Mouse (Mus musculus): Measurements from ENCODE around the gene Pmis2. TPM values are rescaled to one million over a fixed set of nuclear protein-coding genes. Genes with fewer than 3 reads are reported as not detected.

Gene Pmis2
- polyA plus RNA-seq (2014; fragmentation: Nextera tagmentation; extraction: Ambion mirVana): not detected in 2 replicates

DNA sequence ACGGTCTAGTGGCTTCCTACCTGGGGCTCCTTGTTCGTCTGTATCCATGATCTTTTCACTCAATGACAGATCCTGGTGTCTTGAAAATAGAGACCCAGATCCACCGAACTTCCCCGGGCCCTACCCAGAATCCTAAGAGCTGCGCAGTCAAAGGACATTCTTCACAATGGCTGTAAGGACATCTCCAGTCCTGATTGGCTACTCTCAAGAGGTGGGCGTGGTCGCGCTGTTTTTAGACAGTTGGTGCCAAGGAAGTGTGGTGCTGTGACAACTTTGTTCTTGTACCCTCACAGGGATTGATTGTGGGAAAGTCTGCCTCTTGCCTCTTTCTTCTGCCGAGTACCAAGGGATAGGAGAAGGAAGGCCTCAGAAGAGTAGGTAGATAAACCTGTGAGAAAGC is at the start of gene Pmis2:
Pmis2 (minus strand) TSS at position 126 of the 400 bp plus-strand sequence.
- Histone ChIP-seq H3K4me1 (ENCODE audit: insufficient read depth) (no peaks in the 10 kb centered on the region), H3K9me3 (ENCODE audit: low read depth, low read length) (no peaks in the 10 kb centered on the region), H3K27ac (ENCODE audit: low read depth) (no peak within 1 kb of the TSS), H3K4me2 (no peak within 1 kb of the TSS), H3K27me3 (ENCODE audit: insufficient read depth, low read length) (no peaks in the 10 kb centered on the region), H3K9ac (no peak within 1 kb of the TSS), H3K4me3 (ENCODE audit: low read depth, low read length) (no peak within 1 kb of the TSS), H3K36me3 (ENCODE audit: insufficient read depth) (no peaks in the 10 kb centered on the region)
- 65% methylated on average over 9 of the region's 9 CpGs for WGBS
- DNase-seq: no peak
- no peak for TF ChIP-seq CTCF (IDR thresholded peaks at IDR 0.05; ENCODE audit: low read depth)
- no peak for ATAC-seq (ENCODE audit: insufficient read depth)

GRCm38 (mm10) chr7:30719669-30720068 is 48.3 kb upstream of the Pmis2 start:
- ATAC-seq (ENCODE audit: insufficient read depth) (no peak), DNase-seq (no peak)
- H3K36me3 ChIP-seq (ENCODE audit: insufficient read depth): no peaks in the 10 kb centered on the region
- H3K27me3 ChIP-seq (ENCODE audit: insufficient read depth, low read length): peaks cover 20% of the 10 kb centered on the region; the same call in 1 of the 2 replicates
- no peak overlapping the region for H3K4me2 ChIP-seq
- H3K27ac ChIP-seq (ENCODE audit: low read depth): no peak overlapping the region
- no peaks in the 10 kb centered on the region for H3K9me3 ChIP-seq (ENCODE audit: low read depth, low read length)
- TF ChIP-seq CTCF (IDR thresholded peaks at IDR 0.05; ENCODE audit: low read depth): no peak
- no peak overlapping the region for H3K9ac ChIP-seq
- WGBS: 92% methylated on average over 5 of the region's 5 CpGs
- H3K4me1 ChIP-seq (ENCODE audit: insufficient read depth): peaks cover 4% of the 10 kb centered on the region; the same call in 1 of the 2 replicates
- H3K4me3 ChIP-seq (ENCODE audit: low read depth, low read length): no peak overlapping the region

- 11% methylated on average over 14 of the region's 14 CpGs for WGBS
- Histone ChIP-seq H3K4me2 (peak overlapping the region; percentile 62), H3K27me3 (ENCODE audit: insufficient read depth, low read length) (peaks cover 20% of the 10 kb centered on the region; the same call in 1 of the 2 replicates), H3K27ac (ENCODE audit: low read depth) (no peak overlapping the region), H3K36me3 (ENCODE audit: insufficient read depth) (no peaks in the 10 kb centered on the region), H3K4me3 (ENCODE audit: low read depth, low read length) (peak overlapping the region; percentile 30), H3K4me1 (ENCODE audit: insufficient read depth) (peaks cover 4% of the 10 kb centered on the region; the same call in 1 of the 2 replicates), H3K9me3 (ENCODE audit: low read depth, low read length) (no peaks in the 10 kb centered on the region), H3K9ac (no peak overlapping the region)
- no peak for ATAC-seq (ENCODE audit: insufficient read depth)
- no peak for DNase-seq
- TF ChIP-seq CTCF (IDR thresholded peaks at IDR 0.05; ENCODE audit: low read depth): no peak
These were observed 46.3 kb upstream of the Pmis2 start for GRCm38 (mm10) chr7:30717716-30718046.

- Histone ChIP-seq H3K27me3 (ENCODE audit: insufficient read depth, low read length) (peaks cover 20% of the 10 kb centered on the region; the same call in 1 of the 2 replicates), H3K9ac (no peak overlapping the region; the same call in 1 of the 2 replicates), H3K4me1 (ENCODE audit: insufficient read depth) (peaks cover 4% of the 10 kb centered on the region; the same call in 1 of the 2 replicates), H3K27ac (ENCODE audit: low read depth) (no peak overlapping the region), H3K4me2 (peak overlapping the region; percentile 62), H3K9me3 (ENCODE audit: low read depth, low read length) (no peaks in the 10 kb centered on the region), H3K4me3 (ENCODE audit: low read depth, low read length) (peak overlapping the region; percentile 30), H3K36me3 (ENCODE audit: insufficient read depth) (no peaks in the 10 kb centered on the region)
- TF ChIP-seq CTCF (IDR thresholded peaks at IDR 0.05; ENCODE audit: low read depth): no peak
- WGBS: 3% methylated on average over 43 of the region's 43 CpGs
- ATAC-seq (ENCODE audit: insufficient read depth) (peak; percentile 95), DNase-seq (peak; percentile 84)
These were observed 45.8 kb upstream of the Pmis2 start for GRCm38 (mm10) chr7:30717006-30717715.

GRCm38 (mm10) chr7:30711942-30712341 is 40.5 kb upstream of the Pmis2 start, which contains the start of gene Atp4a:
Gene Atp4a, plus strand, starts transcription at chr7:30712209.
- Histone ChIP-seq H3K4me1 (ENCODE audit: insufficient read depth) (no peaks in the 10 kb centered on the region), H3K36me3 (ENCODE audit: insufficient read depth) (no peaks in the 10 kb centered on the region), H3K4me2 (no peak within 1 kb of the TSS), H3K27me3 (ENCODE audit: insufficient read depth, low read length) (peaks cover 8% of the 10 kb centered on the region; the same call in 1 of the 2 replicates), H3K9me3 (ENCODE audit: low read depth, low read length) (no peaks in the 10 kb centered on the region), H3K4me3 (ENCODE audit: low read depth, low read length) (no peak within 1 kb of the TSS), H3K27ac (ENCODE audit: low read depth) (no peak within 1 kb of the TSS), H3K9ac (no peak within 1 kb of the TSS)
- 76% methylated on average over 3 of the region's 3 CpGs for WGBS
- ATAC-seq (ENCODE audit: insufficient read depth): no peak
- no peak for DNase-seq
- no peak for TF ChIP-seq CTCF (IDR thresholded peaks at IDR 0.05; ENCODE audit: low read depth)

DNA sequence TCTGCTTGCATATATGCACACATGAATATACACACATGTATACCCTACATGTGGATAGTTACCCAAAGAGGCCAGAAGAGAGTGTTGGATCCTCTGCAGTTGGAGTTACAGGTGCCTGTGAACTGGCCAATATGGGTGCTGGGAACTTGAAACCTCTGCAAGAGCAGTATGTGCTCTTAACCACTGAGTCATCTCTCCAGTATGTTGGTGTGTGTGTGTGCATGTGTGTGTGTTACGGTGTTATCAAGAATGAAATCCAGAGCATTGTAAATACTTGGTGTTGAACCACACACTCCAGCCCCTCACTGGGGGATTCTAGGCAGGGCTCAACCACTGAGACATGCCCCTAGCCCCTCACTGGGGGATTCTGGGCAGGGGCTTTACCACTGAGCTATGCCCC is 36.0 kb upstream of the Pmis2 start:
- Histone ChIP-seq H3K36me3 (ENCODE audit: insufficient read depth) (no peaks in the 10 kb centered on the region), H3K27me3 (ENCODE audit: insufficient read depth, low read length) (no peaks in the 10 kb centered on the region), H3K27ac (ENCODE audit: low read depth) (no peak overlapping the region), H3K9me3 (ENCODE audit: low read depth, low read length) (no peaks in the 10 kb centered on the region), H3K4me1 (ENCODE audit: insufficient read depth) (no peaks in the 10 kb centered on the region), H3K4me2 (no peak overlapping the region), H3K4me3 (ENCODE audit: low read depth, low read length) (no peak overlapping the region), H3K9ac (no peak overlapping the region)
- DNase-seq: no peak
- 56% methylated on average over 1 of the region's 1 CpGs for WGBS
- no peak for TF ChIP-seq CTCF (IDR thresholded peaks at IDR 0.05; ENCODE audit: low read depth)
- ATAC-seq (ENCODE audit: insufficient read depth): no peak

DNA sequence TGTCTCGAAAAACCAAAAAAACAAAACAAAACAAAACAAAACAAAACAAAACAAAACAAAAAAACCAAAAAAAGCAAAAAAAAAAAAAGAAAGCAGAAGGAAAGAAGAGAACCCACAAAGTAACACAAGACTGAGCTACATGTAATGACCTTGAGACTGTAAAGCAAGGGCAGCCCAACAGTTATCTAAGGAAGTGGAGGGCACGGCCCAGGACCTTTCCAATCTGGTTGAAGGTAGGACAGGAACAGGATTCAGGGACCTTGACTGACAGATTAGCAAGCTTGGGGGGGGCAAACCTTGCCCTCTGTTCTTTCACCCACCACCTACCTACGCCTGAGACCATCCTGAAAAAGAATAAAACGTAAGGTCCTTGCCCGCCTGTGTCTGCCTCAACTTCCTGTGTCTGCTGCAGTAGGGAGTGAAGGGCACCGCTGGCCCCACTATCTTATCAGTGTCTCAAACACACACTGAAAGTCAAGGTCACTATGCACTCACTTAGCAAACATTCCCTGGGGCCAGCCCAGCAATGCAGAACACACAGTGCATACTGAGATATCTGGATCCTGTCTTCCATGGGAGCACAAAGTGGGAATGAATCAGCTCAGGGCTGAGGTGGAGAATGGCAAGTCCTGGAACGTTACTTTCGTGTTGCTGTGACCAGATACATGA is 34.9 kb upstream of the Pmis2 start:
- DNase-seq (no peak), ATAC-seq (ENCODE audit: insufficient read depth) (no peak)
- Histone ChIP-seq H3K9me3 (ENCODE audit: low read depth, low read length) (no peaks in the 10 kb centered on the region), H3K36me3 (ENCODE audit: insufficient read depth) (no peaks in the 10 kb centered on the region), H3K4me2 (no peak overlapping the region), H3K9ac (no peak overlapping the region), H3K4me1 (ENCODE audit: insufficient read depth) (no peaks in the 10 kb centered on the region), H3K27ac (ENCODE audit: low read depth) (no peak overlapping the region), H3K4me3 (ENCODE audit: low read depth, low read length) (no peak overlapping the region), H3K27me3 (ENCODE audit: insufficient read depth, low read length) (no peaks in the 10 kb centered on the region)
- WGBS: 51% methylated on average over 8 of the region's 8 CpGs
- no peak for TF ChIP-seq CTCF (IDR thresholded peaks at IDR 0.05; ENCODE audit: low read depth)
